Mouse (Mus musculus) kidney, adult 2 months (tissue): ENCODE data around the gene St3gal6.

Experiments used
- CTCF ChIP-seq: fragments of 200-500 bp; conservative IDR thresholded peaks from 2 replicates; pipeline ENCODE4 v1.5.1; 2011; ENCODE audit warnings: low read depth, mild to moderate bottlenecking, control low read depth, low read length, moderate library complexity, mixed read lengths; ENCODE audit not compliant: insufficient read depth, insufficient read length
- POLR2A ChIP-seq: fragments of 200-500 bp; IDR thresholded peaks from one replicate; pipeline ENCODE4 v1.6.1; 2011; ENCODE audit warnings: low read depth, low read length, control low read depth

GRCm38 (mm10) chr16:58516960-58517798 lies 6.9 kb downstream of the St3gal6 start:
- TF ChIP-seq POLR2A: no peak
- TF ChIP-seq CTCF: no peak
